Mouse (Mus musculus) thymus, postnatal 25 days (tissue): ENCODE results near the gene Mdga1.

ENCODE experiments used
- DNase-seq: peaks from one replicate; pipeline ENCODE4 v3.0.0; 2022

Mdga1 gene

GRCm38 (mm10) chr17:29883351-29883750 is 86.5 kb downstream of the Mdga1 start:
- no peak for DNase-seq

- DNase-seq: peak; percentile 71
These were observed 87.0 kb downstream of the Mdga1 start for GRCm38 (mm10) chr17:29882885-29883284.

- no peak for DNase-seq
These were observed 89.6 kb downstream of the Mdga1 start for GRCm38 (mm10) chr17:29880251-29880650.

- DNase-seq: no peak
These were observed 90.9 kb downstream of the Mdga1 start for GRCm38 (mm10) chr17:29878990-29879389.

GRCm38 (mm10) chr17:29874082-29874679 is 95.7 kb downstream of the Mdga1 start:
- DNase-seq: no peak

- no peak for DNase-seq
These were observed 96.3 kb downstream of the Mdga1 start for GRCm38 (mm10) chr17:29873580-29874015.

GRCm38 (mm10) chr17:29870316-29870715 is 99.6 kb downstream of the Mdga1 start:
- no peak for DNase-seq

GRCm38 (mm10) chr17:29865914-29866313 is 104.0 kb downstream of the Mdga1 start:
- DNase-seq: no peak

- peak; percentile 12 for DNase-seq
These were observed 105.4 kb downstream of the Mdga1 start for GRCm38 (mm10) chr17:29864440-29864839.

GRCm38 (mm10) chr17:29859788-29860283 is 110.1 kb downstream of the Mdga1 start:
- peak; percentile 9 for DNase-seq

- peak; percentile 49 for DNase-seq
These were observed 111.1 kb downstream of the Mdga1 start for GRCm38 (mm10) chr17:29858764-29859163.

- no peak for DNase-seq
These were observed 113.9 kb downstream of the Mdga1 start for GRCm38 (mm10) chr17:29855702-29856580.

- DNase-seq: no peak
These were observed 115.1 kb downstream of the Mdga1 start for GRCm38 (mm10) chr17:29854835-29855234.

- no peak for DNase-seq
These were observed 115.5 kb downstream of the Mdga1 start for GRCm38 (mm10) chr17:29854388-29854787.

- no peak for DNase-seq
These were observed 116.9 kb downstream of the Mdga1 start for GRCm38 (mm10) chr17:29852846-29853486.

- DNase-seq: no peak
These were observed 120.5 kb downstream of the Mdga1 start for GRCm38 (mm10) chr17:29849436-29849797.

- peak; percentile 73 for DNase-seq
These were observed 121.0 kb downstream of the Mdga1 start for GRCm38 (mm10) chr17:29848793-29849435.

- no peak for DNase-seq
These were observed 122.6 kb downstream of the Mdga1 start for GRCm38 (mm10) chr17:29847291-29847690.

- no peak for DNase-seq
These were observed 123.6 kb downstream of the Mdga1 start for GRCm38 (mm10) chr17:29846284-29846683.

- no peak for DNase-seq
These were observed 124.9 kb downstream of the Mdga1 start for GRCm38 (mm10) chr17:29844949-29845348.

GRCm38 (mm10) chr17:29843419-29844162 is 126.3 kb downstream of the Mdga1 start:
- no peak for DNase-seq
